Mouse (Mus musculus) cerebellum, adult 11 months (tissue): Measurements from ENCODE around the gene C2.

Experiments used
- DNase-seq: peaks from one replicate; pipeline ENCODE4 v3.0.0; 2022

Gene C2

DNA sequence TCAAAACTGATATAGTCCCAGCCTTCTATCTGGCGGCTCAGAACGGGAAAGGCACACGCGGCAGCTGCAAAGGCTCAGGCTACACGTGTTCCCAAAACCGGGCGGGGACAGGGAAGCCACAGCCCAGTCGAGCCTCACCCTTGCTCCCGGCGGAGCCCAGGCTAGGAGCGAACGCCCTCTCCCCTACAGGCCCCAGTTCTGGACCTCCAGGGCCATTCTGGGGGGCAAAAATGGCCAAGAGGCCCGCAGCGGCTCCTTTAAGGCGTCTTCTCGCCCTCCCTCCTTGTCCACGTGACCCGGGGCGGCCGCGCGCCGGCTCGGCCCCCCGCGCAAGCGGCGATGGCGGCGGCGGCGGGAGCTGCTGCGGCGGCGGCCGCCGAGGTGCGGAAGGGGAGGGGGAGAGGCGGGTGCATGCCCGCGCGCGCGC lies at the start of gene C2, which contains the start of gene Ehmt2:
C2 (minus strand) TSS at position 106 of the 427 bp plus-strand sequence.
Ehmt2 (plus strand) TSS at position 310 of the 427 bp plus-strand sequence.
- peak; percentile 77 for DNase-seq

GRCm38 (mm10) chr17:34947606-34948005 lies 49.5 kb upstream of the C2 start:
- DNase-seq, result no peak

- DNase-seq, result no peak
Measured at GRCm38 (mm10) chr17:34946486-34947140, 48.5 kb upstream of the C2 start.

- DNase-seq, result no peak
Measured at GRCm38 (mm10) chr17:34944362-34944761, 46.3 kb upstream of the C2 start.

DNA sequence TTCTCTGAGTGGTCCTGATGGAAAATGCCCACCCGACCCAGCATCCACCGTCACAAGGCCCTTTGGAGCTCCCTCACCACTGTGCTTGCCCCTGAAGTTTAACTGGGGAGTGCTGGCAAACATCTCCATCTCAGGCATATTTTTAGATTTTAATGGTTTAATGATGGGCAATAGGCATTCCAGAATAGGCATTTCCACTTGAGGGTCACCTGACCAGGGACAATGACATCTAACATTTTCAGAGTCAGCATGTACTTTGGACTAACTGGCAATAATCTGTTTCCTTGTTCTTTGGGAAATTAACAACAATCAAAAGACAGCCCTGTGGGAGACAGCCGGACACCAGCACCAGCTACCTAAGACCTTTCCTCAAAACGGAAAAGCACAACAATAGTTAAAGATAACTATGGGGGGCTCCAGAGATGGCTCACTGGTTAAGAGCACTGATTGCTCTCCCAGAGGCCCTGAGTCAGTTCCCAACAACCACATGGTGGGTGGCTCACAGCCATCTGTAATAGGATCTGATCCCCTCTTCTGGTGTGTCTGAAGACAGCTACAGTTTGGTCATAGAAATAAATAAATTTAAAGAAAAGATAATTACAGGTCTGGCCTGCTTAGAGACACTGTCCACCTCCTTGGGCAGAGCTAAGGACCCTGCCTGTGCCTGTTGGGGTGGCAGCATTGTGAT lies 45.2 kb upstream of the C2 start:
- no peak for DNase-seq

- no peak for DNase-seq
Measured at GRCm38 (mm10) chr17:34941344-34942041, 43.4 kb upstream of the C2 start.

DNA sequence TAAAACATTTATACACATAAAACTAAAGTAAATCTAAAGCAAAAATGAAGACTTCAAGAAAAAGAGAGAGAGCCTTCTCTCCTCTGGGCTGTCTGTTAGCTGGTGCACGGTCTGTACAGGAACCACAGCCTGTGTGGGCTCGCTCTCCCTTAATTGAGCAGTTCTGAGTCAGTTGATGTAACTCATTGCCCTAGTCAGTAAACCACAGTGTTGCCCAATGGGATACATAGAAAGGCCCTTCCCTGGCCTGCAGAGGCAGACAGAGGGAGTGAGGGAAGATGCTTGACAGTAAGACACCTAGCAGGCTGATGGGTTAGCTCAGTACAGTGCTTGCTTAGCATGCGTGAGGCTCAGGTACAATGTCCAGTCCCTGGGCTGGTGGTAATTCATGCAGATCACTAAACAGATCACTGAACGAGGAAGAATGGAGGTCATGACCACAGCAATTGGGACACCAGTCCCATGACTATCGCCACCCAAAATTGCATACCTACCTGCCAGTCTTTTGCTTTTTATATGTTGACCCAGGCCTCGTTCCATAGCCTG lies 40.0 kb upstream of the C2 start:
- DNase-seq, result no peak

DNA sequence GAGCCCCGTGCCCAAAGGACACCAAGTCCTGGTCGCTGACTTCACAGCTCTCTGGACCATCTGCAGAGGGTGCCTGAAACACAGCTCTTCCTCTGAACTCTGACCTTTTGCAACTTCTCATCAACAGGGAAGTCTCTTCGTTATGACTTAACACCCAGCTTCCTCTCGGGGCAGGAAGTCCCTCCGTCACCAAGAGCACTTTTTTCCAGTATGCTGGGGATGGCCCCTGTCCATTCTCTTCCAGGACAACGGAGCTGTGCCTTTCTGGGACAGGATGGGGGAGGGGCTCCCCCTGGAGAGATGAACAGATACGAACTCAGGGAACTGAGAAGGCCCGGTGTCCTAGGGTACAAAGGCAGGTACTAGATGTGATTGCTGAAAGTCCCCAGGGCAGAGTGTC lies 36.8 kb upstream of the C2 start:
- DNase-seq, result no peak

- DNase-seq, result no peak
Measured at GRCm38 (mm10) chr17:34934031-34934430, 36.0 kb upstream of the C2 start.

- DNase-seq, result no peak
Measured at GRCm38 (mm10) chr17:34932287-34932686, 34.2 kb upstream of the C2 start.

- no peak for DNase-seq
Measured at GRCm38 (mm10) chr17:34931735-34932098, 33.7 kb upstream of the C2 start.

- peak; percentile 98 for DNase-seq
Measured at GRCm38 (mm10) chr17:34931061-34931734, 33.1 kb upstream of the C2 start, which contains the start of gene Neu1. Neu1 (plus strand) TSS chr17:34931253.

DNA sequence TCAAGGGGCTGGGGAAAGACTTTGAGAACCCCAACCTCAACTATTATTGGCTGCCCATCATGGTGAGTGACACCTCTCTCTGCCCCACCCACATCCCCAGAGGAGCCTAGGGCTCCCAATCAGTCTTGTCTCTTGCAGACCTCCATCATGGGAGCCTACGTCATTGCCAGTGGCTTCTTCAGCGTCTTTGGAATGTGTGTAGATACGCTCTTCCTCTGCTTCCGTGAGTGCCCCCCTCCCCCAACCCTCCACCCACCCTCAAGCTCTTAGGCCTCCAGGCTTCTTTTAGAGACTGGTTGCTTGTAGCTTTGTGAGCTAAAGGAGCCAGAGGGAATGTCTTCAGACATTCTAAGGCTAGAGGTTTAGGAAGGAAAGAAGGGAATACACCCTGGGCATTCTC lies 30.8 kb upstream of the C2 start:
- DNase-seq, result no peak

DNA sequence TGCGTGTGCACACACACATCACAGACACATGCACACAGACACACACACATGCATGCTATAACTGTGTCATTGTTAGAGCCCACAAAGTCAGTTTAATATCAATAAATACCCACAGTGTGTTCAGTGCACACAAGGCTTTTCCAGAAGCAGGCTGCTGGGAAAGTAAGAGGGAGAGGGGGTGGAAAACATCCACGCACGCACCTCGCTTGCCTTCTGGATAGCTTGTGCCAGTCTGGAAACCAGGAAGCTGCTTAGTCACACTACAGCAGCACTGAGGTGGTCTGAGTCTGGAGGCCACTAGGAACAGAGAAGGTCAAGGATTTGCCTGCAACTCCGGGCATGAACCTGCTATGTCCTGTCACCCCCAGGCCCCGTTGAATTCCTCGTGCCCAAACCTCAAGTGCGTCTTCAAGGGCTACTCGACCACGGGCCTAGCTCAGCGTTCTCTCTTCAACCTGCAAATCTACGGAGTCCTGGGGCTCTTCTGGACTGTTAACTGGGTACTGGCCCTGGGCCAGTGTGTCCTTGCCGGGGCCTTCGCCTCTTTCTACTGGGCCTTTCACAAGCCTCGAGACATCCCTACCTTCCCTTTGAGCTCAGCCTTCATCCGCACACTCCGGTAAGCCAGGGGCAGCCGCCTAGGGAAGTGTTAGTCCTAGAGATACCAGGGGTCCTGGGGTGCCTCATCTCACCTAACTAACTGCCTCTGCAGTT lies 29.4 kb upstream of the C2 start:
- no peak for DNase-seq

DNA sequence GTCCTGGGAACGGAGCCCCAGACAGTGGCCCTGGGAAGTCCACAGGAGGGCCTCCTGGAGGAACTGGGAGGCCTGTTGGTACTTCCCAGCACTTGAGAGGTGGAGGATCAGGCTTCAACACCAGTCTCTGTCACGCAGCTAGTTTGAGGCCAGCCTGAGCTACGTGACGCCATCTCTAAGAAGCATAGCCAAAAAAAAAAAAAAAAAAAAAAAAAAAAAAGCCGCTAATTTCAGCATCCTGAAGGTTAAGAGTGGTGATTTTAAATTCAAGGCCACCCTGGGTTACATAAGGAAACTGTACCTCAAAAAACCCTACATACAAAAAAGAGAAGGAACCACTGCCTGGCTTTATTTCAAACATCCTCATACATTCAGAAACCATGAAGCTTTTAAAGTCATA lies 26.2 kb upstream of the C2 start:
- DNase-seq, result no peak

DNA sequence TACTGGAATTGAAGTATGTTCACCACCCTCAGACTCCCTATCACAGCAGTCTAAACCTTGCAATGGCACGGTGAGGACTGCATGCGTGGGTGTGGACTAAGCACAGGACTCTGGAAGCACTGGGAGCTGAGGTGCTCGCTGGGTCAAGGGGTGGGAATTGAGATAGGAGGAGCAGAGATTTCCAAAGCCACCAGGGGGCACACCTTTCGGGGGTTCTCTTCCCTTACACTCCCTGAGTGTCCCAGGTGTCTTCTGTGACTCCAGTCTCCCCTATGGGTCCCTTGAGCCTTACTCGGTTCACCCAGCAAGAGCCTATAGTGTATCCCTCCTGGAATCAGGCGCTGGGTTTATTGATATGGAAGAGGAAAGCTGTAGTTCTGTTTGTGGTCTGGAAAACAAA lies 24.9 kb upstream of the C2 start:
- DNase-seq, result no peak

GRCm38 (mm10) chr17:34917188-34917587 lies 19.1 kb upstream of the C2 start:
- no peak for DNase-seq

DNA sequence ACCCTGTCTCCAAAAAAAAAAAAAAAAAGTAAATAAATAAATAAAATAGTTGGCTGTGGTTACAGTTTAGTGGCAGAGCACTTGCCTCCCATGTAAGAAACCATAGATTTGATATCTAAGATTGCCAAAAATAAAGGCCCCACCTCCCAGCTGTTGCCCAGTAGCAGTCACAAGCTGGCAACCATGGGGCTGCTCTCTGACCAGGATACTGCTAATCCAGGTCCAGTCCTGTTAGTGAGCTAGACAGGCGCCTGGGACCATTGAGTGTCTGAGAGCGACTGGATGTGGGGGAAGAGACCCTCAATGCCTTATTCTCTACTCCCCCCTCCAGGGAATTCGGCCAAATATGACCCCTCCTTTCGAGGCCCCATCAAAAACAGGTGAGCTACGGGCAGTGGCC lies 18.3 kb upstream of the C2 start:
- no peak for DNase-seq

- no peak for DNase-seq
Measured at GRCm38 (mm10) chr17:34915410-34915831, 17.4 kb upstream of the C2 start.

GRCm38 (mm10) chr17:34913930-34914665 lies 16.0 kb upstream of the C2 start, which contains the start of gene Slc44a4:
Slc44a4 (plus strand) TSS chr17:34914466.
- DNase-seq, result no peak

- DNase-seq, result peak; percentile 64
Measured at GRCm38 (mm10) chr17:34911945-34912351, 13.9 kb upstream of the C2 start.

GRCm38 (mm10) chr17:34910982-34911381 lies 12.9 kb upstream of the C2 start:
- DNase-seq, result no peak
